Mouse (Mus musculus) kidney, postnatal 0 days (tissue): ENCODE results near the gene Ctc1. TPM values are rescaled to one million over a fixed set of nuclear protein-coding genes. Genes with fewer than 3 reads are reported as not detected.
A peak's percentile ranks its signal among the peaks of the same experiment; 100 is the strongest.

Experiments used
- ATAC-seq: fragments of 200-750 bp; cut with Nextera tagmentation; replicated peaks from 2 replicates; pipeline ENCODE4 v1.8.0; 2017; ENCODE audit warnings: low read depth, moderate number of reproducible peaks, moderate TSS enrichment, moderate library complexity; ENCODE audit not compliant: low FRiP score
- DNase-seq: peaks from one replicate; pipeline ENCODE4 v3.0.0-alpha.2; 2016; ENCODE audit warnings: low spot score
- H3K27ac ChIP-seq: fragments of 300-500 bp; sonication (generic); 2 replicates; pipeline ENCODE4 v1.5.1; 2014; ENCODE audit warnings: mild to moderate bottlenecking
- H3K27me3 ChIP-seq: fragments of 300-500 bp; sonication (generic); 2 replicates; pipeline ENCODE4 v1.6.1; 2014; ENCODE audit warnings: low read length, mixed read lengths; ENCODE audit not compliant: insufficient read depth
- H3K36me3 ChIP-seq: fragments of 300-500 bp; sonication (generic); 2 replicates; pipeline ENCODE4 v1.6.1; 2014; ENCODE audit warnings: low read length, mixed read lengths; ENCODE audit not compliant: insufficient read depth
- H3K4me1 ChIP-seq: fragments of 300-500 bp; sonication (generic); replicated peaks from 2 replicates; pipeline ENCODE4 v1.6.1; 2014; ENCODE audit warnings: antibody characterized with exemption, low read length, mixed read lengths; ENCODE audit not compliant: insufficient read depth
- H3K4me2 ChIP-seq: fragments of 300-500 bp; sonication (generic); 2 replicates; pipeline ENCODE4 v1.6.1; 2014; ENCODE audit warnings: mild to moderate bottlenecking, low read length, moderate library complexity, mixed read lengths
- H3K4me3 ChIP-seq: fragments of 300-500 bp; sonication (generic); replicated peaks from 2 replicates; pipeline ENCODE4 v1.5.1; 2014; ENCODE audit warnings: low read depth, low read length
- H3K9ac ChIP-seq: fragments of 300-500 bp; sonication (generic); 2 replicates; pipeline ENCODE4 v1.6.1; 2014; ENCODE audit warnings: low read depth, low read length
- H3K9me3 ChIP-seq: fragments of 300-500 bp; sonication (generic); replicated peaks from 2 replicates; pipeline ENCODE4 v1.6.1; 2016; ENCODE audit warnings: low read length, inconsistent platforms, mixed read lengths
- CTCF ChIP-seq: IDR thresholded peaks from 2 replicates; pipeline ENCODE4 v1.5.1; 2016; ENCODE audit warnings: antibody characterized with exemption, low read depth, mild to moderate bottlenecking, moderate library complexity
- WGBS: fragments of 180-500 bp; shearing (Covaris S2); extraction: QIAGEN DNeasy Blood & Tissue Kit; methylation state at CpG from one replicate; pipeline ENCODE4 v1.1.7; 2014; 5-methylcytosine and 5-hydroxymethylcytosine counted together
- polyA plus RNA-seq: library from polyadenylated mRNA; unstranded; fragments of >200 nt; fragmentation: Nextera tagmentation; extraction: Ambion mirVana; gene quantifications from 2 replicates; pipeline ENCODE4 v1.2.1, GENCODE M21; 2015

Ctc1 gene
- polyA plus RNA-seq, 1 experiment from 2014 or later = 27.6 TPM

GRCm38 (mm10) chr11:69045531-69046394 is 30.1 kb downstream of the Ctc1 start, which contains the start of gene Aurkb:
Aurkb (plus strand) TSS chr11:69045647.
- Histone ChIP-seq H3K36me3 (0 out of 2 replicates have a peak, but pooled peaks cover 13% of the 10 kb centered on the region), H3K4me2 (peak within 1 kb of the TSS; percentile 87), H3K27me3 (no peaks in the 10 kb centered on the region), H3K27ac (peak within 1 kb of the TSS; percentile 84), H3K9ac (peak within 1 kb of the TSS; percentile 66), H3K4me3 (peak within 1 kb of the TSS; percentile 80), H3K9me3 (no peaks in the 10 kb centered on the region), H3K4me1 (peaks cover 11% of the 10 kb centered on the region)
- no peak for TF ChIP-seq CTCF
- under 1% methylated on average over 52 of the region's 54 CpGs for WGBS
- ATAC-seq (peak; percentile 63), DNase-seq (peak; percentile 97)

- no peak for TF ChIP-seq CTCF
- H3K36me3 ChIP-seq = 0 out of 2 replicates have a peak, but pooled peaks cover 17% of the 10 kb centered on the region
- H3K9ac ChIP-seq = peak overlapping the region; percentile 66
- DNase-seq (no peak), ATAC-seq (no peak)
- H3K27me3 ChIP-seq = no peaks in the 10 kb centered on the region
- 6% methylated on average over 9 of the region's 9 CpGs for WGBS
- H3K9me3 ChIP-seq = no peaks in the 10 kb centered on the region
- H3K4me1 ChIP-seq = peaks cover 11% of the 10 kb centered on the region
- H3K27ac ChIP-seq = peak overlapping the region; percentile 84; the same call in 1 of the 2 replicates
- H3K4me3 ChIP-seq = peak overlapping the region; percentile 80
- peak overlapping the region; percentile 87 for H3K4me2 ChIP-seq
Observed at GRCm38 (mm10) chr11:69046395-69046774, 30.7 kb downstream of the Ctc1 start.

GRCm38 (mm10) chr11:69047592-69047991 is 31.9 kb downstream of the Ctc1 start:
- H3K36me3 ChIP-seq = 0 out of 2 replicates have a peak, but pooled peaks cover 17% of the 10 kb centered on the region
- H3K4me2 ChIP-seq = 0 out of 2 replicates have a peak overlapping the region, but pooled peaks have one; percentile 87
- WGBS = 90% methylated on average over 12 of the region's 12 CpGs
- DNase-seq (no peak), ATAC-seq (no peak)
- H3K4me3 ChIP-seq = no peak overlapping the region
- H3K27ac ChIP-seq = no peak overlapping the region
- peaks cover 11% of the 10 kb centered on the region for H3K4me1 ChIP-seq
- no peaks in the 10 kb centered on the region for H3K9me3 ChIP-seq
- H3K9ac ChIP-seq = 0 out of 2 replicates have a peak overlapping the region, but pooled peaks have one; percentile 18
- no peaks in the 10 kb centered on the region for H3K27me3 ChIP-seq
- no peak for TF ChIP-seq CTCF

- H3K9ac ChIP-seq = 0 out of 2 replicates have a peak overlapping the region, but pooled peaks have one; percentile 18
- H3K9me3 ChIP-seq = no peaks in the 10 kb centered on the region
- DNase-seq (no peak), ATAC-seq (no peak)
- peaks cover 11% of the 10 kb centered on the region for H3K4me1 ChIP-seq
- 0 out of 2 replicates have a peak, but pooled peaks cover 17% of the 10 kb centered on the region for H3K36me3 ChIP-seq
- 88% methylated on average over 14 of the region's 14 CpGs for WGBS
- H3K4me2 ChIP-seq = no peak overlapping the region
- H3K27ac ChIP-seq = no peak overlapping the region
- H3K27me3 ChIP-seq = no peaks in the 10 kb centered on the region
- H3K4me3 ChIP-seq = no peak overlapping the region
- TF ChIP-seq CTCF = no peak
Observed at GRCm38 (mm10) chr11:69048151-69048550, 32.4 kb downstream of the Ctc1 start.

- Histone ChIP-seq H3K27ac (no peak overlapping the region), H3K4me3 (no peak overlapping the region), H3K9ac (no peak overlapping the region), H3K4me1 (peaks cover 11% of the 10 kb centered on the region), H3K27me3 (no peaks in the 10 kb centered on the region), H3K36me3 (0 out of 2 replicates have a peak, but pooled peaks cover 17% of the 10 kb centered on the region), H3K9me3 (no peaks in the 10 kb centered on the region), H3K4me2 (no peak overlapping the region)
- WGBS = 89% methylated on average over 8 of the region's 8 CpGs
- ATAC-seq (no peak), DNase-seq (no peak)
- TF ChIP-seq CTCF = no peak
Observed at GRCm38 (mm10) chr11:69050748-69051147, 35.0 kb downstream of the Ctc1 start.

- Histone ChIP-seq H3K36me3 (0 out of 2 replicates have a peak, but pooled peaks cover 17% of the 10 kb centered on the region), H3K4me3 (no peak overlapping the region), H3K27me3 (no peaks in the 10 kb centered on the region), H3K9ac (no peak overlapping the region), H3K27ac (no peak overlapping the region), H3K9me3 (no peaks in the 10 kb centered on the region), H3K4me2 (no peak overlapping the region), H3K4me1 (peaks cover 6% of the 10 kb centered on the region; the same call in 1 of the 2 replicates)
- DNase-seq = no peak
- WGBS = 88% methylated on average over 4 of the region's 4 CpGs
- ATAC-seq = no peak
- no peak for TF ChIP-seq CTCF
Observed at GRCm38 (mm10) chr11:69051771-69052170, 36.1 kb downstream of the Ctc1 start.
